Mouse (Mus musculus) mesoderm, embryonic 11.5 days (tissue): ENCODE results near the gene Nab2.

Source experiments
- DNase-seq: peaks from one replicate; pipeline ENCODE4 v3.0.0-alpha.2; 2012; ENCODE audit warnings: low read depth, low spot score

Gene Nab2

GRCm38 (mm10) chr10:127668093-127669050 lies at the start of gene Nab2:
TSS of gene Nab2 (minus strand) at chr10:127668568.
- peak; percentile 60 for DNase-seq

GRCm38 (mm10) chr10:127712736-127713135 lies 44.4 kb upstream of the Nab2 start:
- DNase-seq = no peak

GRCm38 (mm10) chr10:127710331-127710730 lies 42.0 kb upstream of the Nab2 start:
- DNase-seq = no peak

- DNase-seq = no peak
Measured at GRCm38 (mm10) chr10:127708850-127709370, 40.5 kb upstream of the Nab2 start.

DNA sequence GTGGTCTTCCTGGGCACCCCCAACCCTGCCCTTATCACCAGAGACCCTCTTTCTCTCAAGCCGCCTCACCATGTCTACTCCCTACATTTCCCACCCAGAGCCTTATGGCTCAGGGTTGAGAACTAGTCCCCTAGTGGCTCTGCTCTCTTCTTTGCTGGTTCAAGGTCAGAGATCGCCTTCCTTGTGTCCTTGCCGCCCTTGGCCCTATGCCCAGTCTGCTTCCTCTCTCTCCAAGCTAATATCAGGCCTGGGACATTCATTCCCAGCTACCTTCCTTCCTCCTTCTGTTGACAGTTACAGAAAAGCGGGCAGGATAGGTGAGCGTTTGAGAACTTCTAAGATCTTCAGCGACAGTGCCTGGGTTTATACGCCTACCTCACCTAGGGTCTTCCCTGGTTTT lies 39.4 kb upstream of the Nab2 start:
- DNase-seq = no peak

- no peak for DNase-seq
Measured at GRCm38 (mm10) chr10:127705783-127706182, 37.4 kb upstream of the Nab2 start.

- no peak for DNase-seq
Measured at GRCm38 (mm10) chr10:127704766-127705220, 36.4 kb upstream of the Nab2 start, which contains the start of gene Myo1a. TSS of gene Myo1a (plus strand) at chr10:127705170.

DNA sequence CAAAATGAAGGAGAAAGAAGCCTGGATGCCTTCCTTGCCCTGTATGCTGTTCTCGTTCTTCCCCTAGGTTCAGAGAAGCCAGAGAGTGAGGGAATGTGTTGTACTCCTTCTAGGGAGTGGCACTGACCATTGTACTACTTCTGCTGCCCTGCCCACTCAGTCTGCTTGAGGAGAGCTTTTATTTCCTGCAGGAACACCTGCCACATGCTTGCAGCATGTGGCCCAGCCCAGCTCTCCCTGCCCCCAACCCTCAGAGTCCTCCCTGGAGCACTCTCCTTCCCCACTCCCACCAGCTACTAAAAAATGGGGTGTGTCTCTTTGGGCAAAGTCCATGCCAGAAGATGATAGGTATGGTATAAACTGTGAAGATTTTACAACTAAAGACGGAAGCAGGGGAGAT lies 35.9 kb upstream of the Nab2 start:
- DNase-seq = no peak

- peak; percentile 33 for DNase-seq
Measured at GRCm38 (mm10) chr10:127703299-127703698, 34.9 kb upstream of the Nab2 start.

- DNase-seq = no peak
Measured at GRCm38 (mm10) chr10:127698966-127699365, 30.6 kb upstream of the Nab2 start.

DNA sequence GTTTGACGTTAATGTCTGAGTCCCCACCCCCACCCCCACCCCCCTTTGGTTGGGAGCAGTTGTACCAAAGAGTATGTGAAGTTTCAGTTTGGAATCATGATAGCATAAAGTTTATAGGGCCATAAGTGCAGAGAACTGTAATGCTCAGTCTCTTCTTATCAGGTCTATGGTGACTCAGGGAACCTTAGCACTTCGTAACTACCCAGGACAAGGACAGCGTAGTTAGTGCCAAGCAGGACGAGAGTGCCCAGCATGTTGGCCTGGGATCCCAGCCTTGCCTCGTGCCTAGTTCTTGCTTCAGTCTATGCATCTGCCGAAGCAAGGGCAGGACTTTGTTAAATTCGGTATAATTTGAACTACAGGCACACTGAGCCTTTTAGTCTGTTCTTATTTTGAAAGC lies 27.4 kb upstream of the Nab2 start:
- no peak for DNase-seq

- DNase-seq = peak; percentile 24
Measured at GRCm38 (mm10) chr10:127694636-127695035, 26.3 kb upstream of the Nab2 start.

GRCm38 (mm10) chr10:127691053-127691452 lies 22.7 kb upstream of the Nab2 start:
- DNase-seq = no peak

DNA sequence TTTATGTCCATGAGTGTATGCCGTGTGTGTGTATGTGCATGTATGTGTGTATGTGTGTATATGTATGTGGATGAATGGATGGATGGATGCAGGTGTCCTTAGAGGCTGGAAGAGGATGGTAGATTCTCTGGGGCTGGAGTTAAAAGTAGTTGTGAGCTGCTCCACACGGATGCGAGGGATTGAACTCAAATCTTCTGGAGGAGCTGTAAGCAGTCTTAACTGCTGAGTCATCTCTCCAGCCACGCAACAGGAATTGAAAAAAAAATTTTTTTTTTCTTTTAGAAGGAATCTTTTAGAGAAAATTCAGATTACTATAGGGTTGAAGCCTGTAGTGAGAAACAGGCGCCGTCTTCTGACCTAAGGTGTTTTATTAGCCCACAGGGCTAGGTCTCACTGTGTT lies 14.5 kb upstream of the Nab2 start:
- no peak for DNase-seq

DNA sequence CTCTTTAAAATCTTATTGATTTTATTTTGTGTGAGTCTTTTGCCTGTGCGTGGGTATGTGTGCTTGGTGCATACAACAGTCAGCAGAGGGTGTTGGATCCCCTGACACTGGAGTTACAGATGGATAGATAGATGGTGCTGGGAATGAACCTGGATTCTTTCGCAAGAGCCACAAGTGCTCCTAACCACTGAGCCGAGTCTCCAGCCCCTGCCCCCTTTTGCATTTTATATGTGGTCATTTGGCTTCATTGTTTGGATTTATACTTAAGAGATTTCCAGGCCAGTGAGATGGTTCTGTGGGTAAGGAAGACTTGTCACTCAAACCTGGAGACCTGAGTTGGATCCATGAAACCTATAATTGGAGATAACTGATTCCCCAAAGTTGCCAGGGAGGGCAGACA lies 11.5 kb upstream of the Nab2 start:
- no peak for DNase-seq

- no peak for DNase-seq
Measured at GRCm38 (mm10) chr10:127679208-127679607, 10.8 kb upstream of the Nab2 start.

DNA sequence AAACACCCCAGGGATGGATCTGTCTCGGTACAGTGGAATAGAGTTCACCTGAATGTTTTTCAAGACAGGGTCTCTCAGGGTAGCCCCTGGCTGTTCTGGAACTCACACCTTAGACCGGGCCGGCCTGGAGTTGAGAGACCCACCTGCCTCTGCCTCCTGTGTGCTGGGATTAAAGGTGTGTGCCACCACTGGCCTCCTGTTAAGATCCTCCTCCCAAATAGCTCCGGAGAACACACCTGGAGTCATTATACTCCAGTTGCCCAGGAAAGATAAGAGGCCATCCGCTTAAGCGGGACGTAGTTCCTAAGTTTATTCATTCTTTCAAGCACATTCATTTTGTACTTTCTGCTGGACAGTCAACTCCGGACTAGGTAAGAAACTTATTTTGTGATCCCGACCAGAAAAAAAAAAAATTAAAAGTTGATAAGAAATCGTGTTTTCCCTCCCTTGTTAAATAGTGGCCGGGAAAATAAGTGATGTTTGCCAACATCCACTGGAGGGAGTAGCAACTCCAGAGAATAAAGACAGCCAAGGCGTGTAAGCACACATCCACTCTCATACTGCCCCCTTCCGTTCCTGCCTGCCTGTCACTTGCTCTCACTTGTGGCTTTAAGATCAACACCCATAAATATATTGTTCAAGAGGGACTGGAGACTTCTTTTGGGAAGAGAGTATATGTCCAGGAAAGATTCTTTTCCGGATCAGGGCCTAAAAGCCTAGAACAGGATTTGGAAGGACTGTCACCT lies 9.4 kb upstream of the Nab2 start:
- DNase-seq = peak; percentile 69

DNA sequence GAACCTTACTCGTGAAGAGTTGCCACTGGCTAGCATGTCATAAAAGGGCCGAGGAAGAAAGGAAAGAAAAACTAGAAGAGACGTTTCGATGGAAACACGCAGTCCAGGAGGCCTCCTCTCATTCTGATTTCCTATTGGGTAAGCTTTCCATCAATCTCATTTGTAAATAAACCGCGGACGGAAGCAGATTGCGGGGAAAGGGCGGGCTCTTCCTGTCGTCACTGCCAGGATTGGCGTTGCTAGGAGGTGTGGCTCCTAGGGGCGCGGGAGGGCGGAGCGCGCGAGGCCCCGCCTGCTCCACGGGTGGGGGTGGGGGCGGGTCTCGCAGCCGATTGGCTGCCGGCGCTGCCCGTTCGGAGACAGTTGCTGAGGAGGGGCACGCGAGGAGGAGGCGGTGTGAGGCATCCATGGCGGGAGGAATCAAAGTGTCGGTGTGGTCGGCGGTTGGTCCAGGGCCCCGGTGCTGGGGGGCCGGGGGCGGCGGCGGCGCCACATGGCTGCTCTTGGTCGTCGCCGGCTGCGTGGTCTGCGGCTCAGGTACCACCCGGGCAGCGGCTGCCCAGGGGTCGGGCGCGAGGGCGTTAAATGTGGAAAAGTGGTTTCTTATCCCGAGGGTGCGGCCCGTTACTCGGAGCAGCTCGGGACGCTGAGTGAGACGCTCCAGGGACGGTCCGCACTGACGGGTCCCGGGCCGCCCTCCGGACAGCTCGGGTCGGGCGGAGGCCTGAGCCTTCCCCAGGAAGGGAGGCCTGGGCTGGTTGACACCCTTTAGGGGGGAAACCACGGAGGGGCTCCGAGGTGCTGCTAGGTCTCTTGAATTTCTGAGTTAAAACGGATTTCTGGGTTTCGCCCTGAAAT lies 8.6 kb upstream of the Nab2 start:
- peak; percentile 99 for DNase-seq

DNA sequence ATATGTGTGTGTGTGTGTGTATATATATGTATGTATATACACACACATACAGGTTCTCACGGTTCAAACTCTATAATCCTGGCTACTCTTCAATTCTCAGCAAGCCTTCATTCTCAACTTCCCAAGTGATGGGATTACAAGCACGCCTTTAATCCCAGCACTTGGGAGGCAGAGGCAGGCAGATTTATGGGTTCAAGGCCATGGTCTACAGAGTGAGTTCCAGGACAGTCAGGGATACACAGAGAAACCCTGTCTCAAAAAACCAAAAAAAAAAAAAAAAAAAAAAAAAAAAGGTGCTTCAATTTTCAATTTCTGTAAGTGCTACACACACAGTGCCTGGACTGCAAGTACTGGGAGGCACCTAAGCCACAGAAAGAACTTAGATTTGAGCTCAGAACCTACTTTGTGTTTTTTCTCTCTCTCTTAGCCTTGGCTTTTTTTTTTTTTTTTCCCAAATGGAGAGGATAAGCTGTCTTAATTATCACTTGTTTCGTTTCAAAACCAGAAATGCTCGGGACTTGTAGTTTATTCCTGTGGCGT lies 7.6 kb upstream of the Nab2 start:
- no peak for DNase-seq

GRCm38 (mm10) chr10:127674794-127675522 lies 6.6 kb upstream of the Nab2 start:
- DNase-seq = peak; percentile 86
